Mouse (Mus musculus) liver, adult 2 months (tissue): ENCODE measurements at regions not wholly inside any gene's neighbourhood (a gene's known extent, or its start where the extent isn't known, plus 50 kb on each side); places are given as distances from the start of the nearest gene placed in this dataset.
"Not testable (repeated sequence)": the region's sequence is repeated elsewhere in the genome, so short reads cannot be mapped to it uniquely, and the experiment has no call there.

ENCODE experiments used
- CTCF ChIP-seq: fragments of 200-500 bp; IDR thresholded peaks from 2 replicates; pipeline ENCODE4 v1.5.1; 2011; ENCODE audit warnings: low read depth, low read length, control low read depth
- POLR2A ChIP-seq: fragments of 200-500 bp; IDR thresholded peaks from 2 replicates; pipeline ENCODE4 v1.6.1; 2011; ENCODE audit warnings: low read length, control low read depth; ENCODE audit not compliant: insufficient read depth; ENCODE audit errors: extremely low read depth

DNA sequence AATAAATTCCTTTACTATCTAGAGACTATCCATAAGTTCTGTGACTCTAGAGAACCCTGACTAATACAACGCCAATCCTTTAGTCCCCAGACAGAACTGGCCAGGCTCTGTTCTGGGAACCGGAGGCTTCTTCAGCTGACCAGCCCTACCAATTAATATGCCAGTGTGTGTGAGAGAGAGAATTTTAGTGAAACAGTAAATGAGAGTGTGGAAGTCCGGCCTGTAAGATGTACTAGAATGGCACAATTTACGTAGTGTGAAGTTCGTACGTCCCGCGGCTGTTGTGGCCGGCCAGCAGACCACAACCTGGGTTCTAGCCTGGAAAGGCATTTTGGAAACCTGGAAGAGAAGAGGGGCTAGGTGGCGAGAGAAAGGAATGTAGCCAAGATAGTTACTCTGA lies 83.7 kb upstream of the Lemd2 start:
- not testable (repeated sequence) for TF ChIP-seq CTCF, POLR2A
